Mouse (Mus musculus) heart, adult 2 months (tissue): ENCODE results near the gene Sytl1.

ENCODE experiments used
- CTCF ChIP-seq: fragments of 200-600 bp; IDR thresholded peaks from 2 replicates; pipeline ENCODE4 v1.8.1; 2022; ENCODE audit warnings: antibody characterized with exemption, mild to moderate bottlenecking, moderate library complexity
- EP300 ChIP-seq: fragments of 200-500 bp; IDR thresholded peaks from 2 replicates; pipeline ENCODE4 v1.6.1; 2011; ENCODE audit warnings: low read depth, low read length, control low read depth; ENCODE audit not compliant: insufficient read depth
- POLR2A ChIP-seq: fragments of 200-500 bp; IDR thresholded peaks from 2 replicates; pipeline ENCODE4 v1.6.1; 2011; ENCODE audit warnings: mild to moderate bottlenecking, low read depth, low read length, control low read depth; ENCODE audit not compliant: insufficient read depth

DNA sequence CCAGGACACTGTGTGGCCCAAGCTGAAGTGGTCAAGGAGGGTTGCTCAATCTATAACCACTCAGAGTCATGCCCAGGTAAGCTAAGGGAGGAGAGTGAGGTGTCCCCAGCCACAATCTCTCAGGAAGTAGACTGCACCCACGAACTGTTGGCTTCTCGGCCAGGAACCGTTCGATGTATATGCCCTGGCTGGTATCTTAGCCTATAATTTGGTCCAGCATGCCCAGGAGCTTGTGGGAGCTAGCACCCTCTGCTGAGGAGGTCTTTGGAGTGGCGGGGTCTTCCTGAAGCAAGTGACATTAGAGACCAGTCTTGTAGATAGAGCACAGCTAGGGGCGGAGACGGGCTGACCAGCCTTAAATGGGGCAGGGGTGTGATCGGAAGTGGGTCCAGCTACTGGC is 41.2 kb downstream of the Sytl1 start:
- TF ChIP-seq CTCF, result no peak
- no peak for TF ChIP-seq POLR2A
- TF ChIP-seq EP300, result no peak
